Mouse (Mus musculus): Measurements from ENCODE around the gene Krtap13.

- no peak for TF ChIP-seq GATA1 (IDR thresholded peaks at IDR 0.05; ENCODE audit: borderline replicate concordance, low read length)
- no peak for TF ChIP-seq FLI1 (IDR thresholded peaks at IDR 0.05; ENCODE audit: low read length)
These were observed 6.6 kb downstream of the Krtap13 start for GRCm38 (mm10) chr16:88744750-88745340.

Data from megakaryocyte, embryonic 14.5 days (primary cell).